Mouse (Mus musculus) kidney, adult 2 months (tissue): ENCODE measurements around the gene Rad51b.

Source experiments
- CTCF ChIP-seq: fragments of 200-500 bp; conservative IDR thresholded peaks from 2 replicates; pipeline ENCODE4 v1.5.1; 2011; ENCODE audit warnings: low read depth, mild to moderate bottlenecking, control low read depth, low read length, moderate library complexity, mixed read lengths; ENCODE audit not compliant: insufficient read depth, insufficient read length
- POLR2A ChIP-seq: fragments of 200-500 bp; IDR thresholded peaks from one replicate; pipeline ENCODE4 v1.6.1; 2011; ENCODE audit warnings: low read depth, low read length, control low read depth

DNA sequence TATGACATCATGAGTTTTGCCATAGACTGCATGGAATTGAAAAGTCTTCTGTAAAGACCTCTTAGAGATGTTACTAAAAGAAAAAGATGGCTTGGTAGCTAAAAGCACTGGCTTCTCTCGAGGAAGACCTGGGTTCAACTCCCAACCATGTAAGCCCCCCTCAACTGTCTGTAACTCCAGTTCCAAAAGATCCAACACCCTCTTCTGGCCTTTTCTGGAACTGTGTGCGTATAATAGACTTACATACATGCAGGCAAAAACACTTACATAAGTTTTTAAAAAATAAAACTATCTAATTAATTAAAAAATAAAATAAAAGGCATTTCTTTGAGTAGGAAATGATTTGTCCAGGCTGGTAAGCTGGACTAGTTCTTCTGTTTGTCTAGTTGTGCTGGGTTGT lies 387.3 kb downstream of the Rad51b start:
- TF ChIP-seq CTCF (no peak), POLR2A (no peak)
